ENCODE assay signal across 8 mouse cellular contexts in the genomic region with DNA sequence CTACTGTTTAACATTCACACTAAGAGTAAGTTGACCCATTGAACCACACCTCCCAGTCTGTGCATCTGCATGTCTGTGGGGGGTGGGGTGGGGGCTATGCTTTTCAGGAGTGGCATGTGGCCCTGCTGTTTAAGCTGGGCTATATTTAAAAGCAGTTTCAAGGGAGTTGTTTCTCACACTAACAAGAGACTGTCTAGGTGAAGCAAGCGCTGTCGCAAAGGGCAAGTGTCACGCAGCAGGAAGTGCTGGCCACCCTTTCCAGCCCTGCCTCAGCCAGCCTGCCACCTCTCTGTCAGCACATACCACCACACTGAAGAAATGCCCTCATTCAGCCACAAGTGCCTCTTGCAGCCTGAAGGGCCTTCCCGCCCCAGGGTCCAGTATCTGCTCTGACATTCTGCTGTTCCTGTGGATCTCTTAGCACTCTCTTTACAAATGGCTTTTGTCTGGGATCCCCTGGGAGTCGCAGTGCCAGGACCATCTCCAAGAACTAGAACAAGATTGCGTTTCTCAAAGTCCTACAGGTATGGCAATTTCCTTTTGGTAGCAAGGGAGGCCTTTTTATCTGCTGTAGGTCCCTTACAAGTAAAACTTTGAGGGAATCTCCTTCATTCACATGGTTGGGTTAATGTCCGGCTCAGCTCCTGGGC.
DNase-seq lines count a peak whose midpoint lies in the region; ATAC-seq lines count a peak whose summit lies in the region.

No protein-coding gene starts in this region.

- H3K9ac ChIP-seq in limb, embryonic 11.5 days (ENCODE audit: low read length) = no peak overlapping the region

- peak overlapping the region; percentile 83 for H3K27ac ChIP-seq in heart, embryonic 10.5 days
- H3K27ac ChIP-seq in limb, embryonic 11.5 days (replicated peaks; ENCODE audit: low read depth, low read length) = no peak overlapping the region

- peak; percentile 45; the same call in 1 of the 2 replicates for ATAC-seq in limb, embryonic 11.5 days (ENCODE audit: insufficient number of reproducible peaks, low FRiP score, low TSS enrichment, low read depth)
- peak; percentile 82 for ATAC-seq in monocyte, adult 5-6 weeks (replicated peaks; ENCODE audit: insufficient number of reproducible peaks, low FRiP score, low TSS enrichment, poor library complexity, severe bottlenecking)
- ATAC-seq in frontal cortex, adult (ENCODE audit: low TSS enrichment) = no peak

- peaks cover 42% of the 10 kb centered on the region for H3K4me1 ChIP-seq in heart, embryonic 10.5 days
- H3K4me1 ChIP-seq in limb, embryonic 11.5 days (ENCODE audit: control insufficient read depth, insufficient read depth, low read length) = peaks cover 12% of the 10 kb centered on the region

- no peaks in the 10 kb centered on the region for H3K27me3 ChIP-seq in heart, embryonic 10.5 days (ENCODE audit: insufficient read depth, poor library complexity, severe bottlenecking)
- no peaks in the 10 kb centered on the region for H3K27me3 ChIP-seq in limb, embryonic 11.5 days (ENCODE audit: control insufficient read depth, insufficient read depth, low read length)

- no peaks in the 10 kb centered on the region for H3K9me3 ChIP-seq in heart, embryonic 10.5 days
- no peaks in the 10 kb centered on the region for H3K9me3 ChIP-seq in limb, embryonic 11.5 days (ENCODE audit: control insufficient read depth, low read length)

- H3K4me3 ChIP-seq in heart, embryonic 10.5 days = peak overlapping the region; percentile 52
- H3K4me3 ChIP-seq in limb, embryonic 11.5 days (ENCODE audit: low read depth, low read length) = no peak overlapping the region

- no peaks in the 10 kb centered on the region for H3K36me3 ChIP-seq in heart, embryonic 10.5 days
- H3K36me3 ChIP-seq in limb, embryonic 11.5 days (ENCODE audit: control insufficient read depth, insufficient read depth, low read length) = no peaks in the 10 kb centered on the region

- DNase-seq in heart, embryonic 10.5 days (ENCODE audit: low spot score) = peak; percentile 94
- DNase-seq in heart, adult 8-10 months (ENCODE audit: low spot score) = no peak
- peak; percentile 20 for DNase-seq in gastrocnemius, postnatal 10 days
- peak; percentile 50 for DNase-seq in limb, embryonic 11.5 days (ENCODE audit: low spot score)
- no peak for DNase-seq in cerebellum, adult 18-20 months
- DNase-seq in urinary bladder, adult 18-20 months (ENCODE audit: low spot score in 2 of 2) = no peak

- under 1% methylated on average over 7 of the region's 7 CpGs for WGBS in heart, embryonic 10.5 days
- 3% methylated on average over 7 of the region's 7 CpGs for WGBS in limb, embryonic 11.5 days

- peak overlapping the region; percentile 13; the same call in 1 of the 2 replicates for H3K4me2 ChIP-seq in limb, embryonic 11.5 days (ENCODE audit: low read depth, severe bottlenecking)

Comparison
In these comparisons a context has a peak if more than half of its experiments do, and no peak if none do; other contexts are left out.
1. DNase-seq: peak in heart, embryonic 10.5 days (single experiment), gastrocnemius, postnatal 10 days (single experiment) and limb, embryonic 11.5 days (single experiment); none in heart, adult 8-10 months (single experiment), cerebellum, adult 18-20 months (0 of 2) and urinary bladder, adult 18-20 months (0 of 2).